Mouse (Mus musculus) kidney, adult 2 months (tissue): ENCODE data around the gene Fgfbp1.

Experiments
- CTCF ChIP-seq: fragments of 200-500 bp; conservative IDR thresholded peaks from 2 replicates; pipeline ENCODE4 v1.5.1; 2011; ENCODE audit warnings: low read depth, mild to moderate bottlenecking, control low read depth, low read length, moderate library complexity, mixed read lengths; ENCODE audit not compliant: insufficient read depth, insufficient read length
- POLR2A ChIP-seq: fragments of 200-500 bp; IDR thresholded peaks from one replicate; pipeline ENCODE4 v1.6.1; 2011; ENCODE audit warnings: low read depth, low read length, control low read depth

DNA sequence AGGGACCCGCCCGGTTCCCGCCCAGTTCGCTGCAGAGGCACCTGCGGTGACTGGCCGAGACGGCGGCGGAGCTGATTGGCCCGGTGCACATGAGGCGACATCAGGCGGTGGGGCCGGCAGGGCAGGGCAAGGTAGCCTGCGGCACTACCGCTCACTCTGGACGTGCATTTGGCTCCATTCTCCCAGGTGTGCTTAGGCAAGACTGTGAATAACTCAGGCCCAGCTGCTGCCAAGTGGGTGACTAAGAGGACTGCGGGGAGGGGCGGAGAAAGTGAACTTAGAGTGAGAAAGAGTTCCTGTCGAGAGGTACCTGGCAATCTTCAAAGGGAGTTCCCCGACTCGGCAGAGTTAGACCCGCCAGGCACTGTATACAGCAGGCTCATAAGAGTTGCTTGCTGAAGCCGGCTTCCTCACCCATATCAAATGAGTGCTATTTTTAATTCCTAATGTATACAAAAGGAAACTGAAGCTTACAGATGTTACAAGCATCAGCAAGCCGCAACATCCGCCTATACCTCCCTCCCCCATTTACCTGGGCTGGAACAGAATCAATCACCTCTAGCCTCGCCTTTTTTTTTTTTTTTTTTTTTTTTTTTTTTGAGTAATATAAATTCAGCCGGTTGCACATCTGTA lies 33.4 kb downstream of the Fgfbp1 start:
- TF ChIP-seq CTCF (no peak), POLR2A (no peak)
